Mouse (Mus musculus) olfactory bulb, adult 2 months (tissue): Measurements from ENCODE around the gene Ntn5.

Experiments
- CTCF ChIP-seq: fragments of 200-500 bp; IDR thresholded peaks from 2 replicates; pipeline ENCODE4 v1.5.1; 2012; ENCODE audit warnings: low read depth, mild to moderate bottlenecking, low read length, moderate library complexity; ENCODE audit not compliant: insufficient read depth
- POLR2A ChIP-seq: fragments of 200-500 bp; IDR thresholded peaks from 2 replicates; pipeline ENCODE4 v1.6.1; 2012; ENCODE audit warnings: mild to moderate bottlenecking, low read depth, low read length, moderate library complexity; ENCODE audit not compliant: insufficient read depth

DNA sequence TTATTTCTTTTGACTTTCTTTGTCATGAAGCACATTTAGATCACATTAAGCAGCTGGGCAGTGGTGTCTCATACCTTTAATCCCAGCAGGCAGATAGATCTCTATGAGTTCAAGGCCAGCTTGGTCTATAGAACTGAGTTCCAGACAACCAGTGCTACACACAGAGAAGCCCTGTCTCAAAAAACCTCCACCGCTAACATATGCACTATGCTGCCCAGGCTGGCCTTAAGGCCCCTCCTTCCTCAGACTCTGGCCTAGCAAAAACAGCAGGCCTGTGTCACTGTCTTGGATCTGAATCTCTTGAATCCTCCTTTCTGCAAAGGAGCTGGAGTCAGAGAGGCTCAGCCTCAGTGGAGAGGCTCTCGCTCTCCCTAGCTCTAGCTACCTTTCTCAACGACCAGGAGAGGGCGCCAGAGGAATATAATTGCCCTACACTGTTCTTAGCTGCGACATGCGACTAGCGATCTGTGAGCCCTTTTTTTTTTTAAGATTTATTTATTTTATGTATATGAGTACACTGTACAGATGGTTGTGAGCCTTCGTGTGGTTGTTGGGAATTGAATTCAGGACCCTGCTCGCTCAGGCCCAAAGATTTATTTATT is 55.4 kb downstream of the Ntn5 start:
- TF ChIP-seq POLR2A (no peak), CTCF (peak; percentile 22; the same call in 1 of the 2 replicates)
